Mouse (Mus musculus) left cerebral cortex, postnatal 14 days (tissue): ENCODE results near the gene Mycn. TPM values are rescaled to one million over a fixed set of nuclear protein-coding genes. Genes with fewer than 3 reads are reported as not detected.

ENCODE experiments used
- DNase-seq, 2 experiments: peaks; one replicate each; pipeline ENCODE4 v3.0.0; 2021 to 2022; ENCODE audit warnings: low spot score in 2 of 2, mixed read lengths in 1 of 2
- intact Hi-C: fragments of 180-260 bp; cut with DNase I; formaldehyde crosslinking; loops from one replicate; pipeline ENCODE4 v1.15.1; 2025
- long read RNA-seq, 2 experiments: library from polyadenylated mRNA; stranded (forward); transcript quantifications; one replicate each; pipeline ENCODE4 v2.0.0; 2021
- total RNA-seq, 2 experiments: library from RNA; stranded (reverse); gene quantifications; 2 replicates each; pipeline ENCODE4 v1.2.3; 2021

Gene Mycn
- total RNA-seq: 10 to 100 TPM; 21.1 to 25.3 TPM
- long read RNA-seq, experiment 1, transcript Mycn-201 (3 exons, 2,674 nt): major isoform, 25 of 32 reads
- long read RNA-seq, experiment 1, partial matches to known transcripts: 1 of 32 reads
- long read RNA-seq, experiment 1, other reads (novel, unspliced or antisense): 4 of 32 reads
- long read RNA-seq, experiment 2, transcript Mycn-201 (3 exons, 2,674 nt): major isoform, 36 of 39 reads
- long read RNA-seq, experiment 2, partial matches to known transcripts: 0 of 39 reads
- long read RNA-seq, experiment 2, other reads (novel, unspliced or antisense): 0 of 39 reads

GRCm38 (mm10) chr12:12941661-12942363, at the start of gene Mycn:
TSS of gene Mycn (minus strand) at chr12:12941914.
- intact Hi-C loops: loop anchor here (2.0 to 5.0 kb wide), 4 partner anchors 200 to 619 kb away; no protein-coding TSS in a partner anchor
- DNase-seq: peak; percentile 71 to 81

GRCm38 (mm10) chr12:12987376-12987775, 45.7 kb upstream of the Mycn start:
- DNase-seq: no peak
- intact Hi-C loops: no loop called here

- intact Hi-C loops: no loop called here
- DNase-seq: no peak
Observed at GRCm38 (mm10) chr12:12986612-12987206, 45.0 kb upstream of the Mycn start.

DNA sequence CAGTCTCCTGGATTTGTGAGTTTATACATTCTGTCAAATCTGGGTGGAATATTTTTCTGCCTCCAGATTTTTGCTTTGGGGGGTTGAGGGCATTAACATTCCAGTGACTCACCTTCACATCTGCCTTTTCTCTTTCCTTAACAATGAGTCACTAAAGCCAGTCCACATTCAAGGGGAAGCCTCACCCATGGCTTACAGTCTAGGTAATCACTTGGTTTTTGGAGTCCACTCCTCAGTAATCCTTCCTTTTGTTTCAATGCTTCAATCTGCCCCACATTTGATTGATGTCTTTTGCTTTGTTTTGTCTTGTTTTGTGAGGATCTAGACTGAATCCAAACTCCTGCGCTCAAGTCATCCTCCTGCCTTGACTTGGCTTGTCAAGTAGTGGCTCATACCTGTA, 41.3 kb upstream of the Mycn start:
- intact Hi-C loops: no loop called here
- DNase-seq: no peak

DNA sequence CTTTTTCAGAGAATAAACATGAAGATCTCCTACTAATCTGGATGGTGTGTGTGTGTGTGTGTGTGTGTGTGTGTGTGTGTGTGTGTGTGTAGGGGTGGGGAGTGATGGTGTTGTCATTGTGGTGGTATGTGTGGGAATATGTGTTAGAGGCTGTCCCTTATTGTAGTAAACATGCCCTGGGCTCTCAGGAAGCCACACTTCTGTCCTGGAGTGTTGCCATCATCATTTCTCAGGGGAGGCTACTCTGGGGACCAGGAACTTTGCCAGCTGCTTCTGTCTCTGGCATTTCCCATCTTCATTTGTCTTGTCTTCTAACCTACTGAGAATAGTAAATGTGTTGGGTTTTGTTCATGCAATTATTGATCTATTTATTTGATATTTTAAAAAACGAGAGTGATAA, 33.7 kb upstream of the Mycn start:
- no peak for DNase-seq
- intact Hi-C loops: no loop called here

DNA sequence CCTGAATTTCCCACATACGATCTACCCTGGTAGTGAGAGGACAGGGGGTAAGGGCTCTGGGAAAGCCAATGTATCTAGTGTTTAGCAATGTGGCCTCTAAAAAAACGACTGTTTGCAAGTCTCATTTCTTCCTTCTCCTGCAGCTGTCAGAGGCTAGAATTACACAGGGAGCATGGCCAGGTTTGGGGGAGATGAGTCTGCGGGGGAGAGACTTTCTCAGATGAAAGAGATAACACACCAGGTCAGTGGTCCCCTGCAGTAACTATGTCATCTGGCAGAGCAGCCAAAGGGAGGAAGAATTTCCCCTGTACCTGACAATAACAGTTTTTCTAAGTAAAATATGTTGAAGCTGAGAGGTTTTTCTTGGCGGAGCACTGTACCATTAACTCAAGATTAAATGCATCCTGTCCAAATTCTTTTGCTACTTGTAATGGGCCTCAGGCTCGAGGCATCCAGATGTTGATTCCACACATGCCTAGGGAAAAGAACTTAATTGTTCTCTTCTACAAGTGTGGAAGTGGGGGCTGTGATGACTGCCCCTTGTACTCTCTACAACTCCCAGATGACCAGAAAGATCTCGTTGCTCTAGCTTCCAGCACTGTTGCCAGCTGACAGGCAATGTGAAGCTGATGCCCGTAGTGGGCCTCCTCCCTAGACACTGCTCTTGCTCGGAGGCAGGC, 31.2 kb upstream of the Mycn start:
- intact Hi-C loops: no loop called here
- DNase-seq: no peak

- peak in 1 of 2 experiments; percentile 26 for DNase-seq
- intact Hi-C loops: no loop called here
Observed at GRCm38 (mm10) chr12:12967946-12968345, 26.2 kb upstream of the Mycn start.

DNA sequence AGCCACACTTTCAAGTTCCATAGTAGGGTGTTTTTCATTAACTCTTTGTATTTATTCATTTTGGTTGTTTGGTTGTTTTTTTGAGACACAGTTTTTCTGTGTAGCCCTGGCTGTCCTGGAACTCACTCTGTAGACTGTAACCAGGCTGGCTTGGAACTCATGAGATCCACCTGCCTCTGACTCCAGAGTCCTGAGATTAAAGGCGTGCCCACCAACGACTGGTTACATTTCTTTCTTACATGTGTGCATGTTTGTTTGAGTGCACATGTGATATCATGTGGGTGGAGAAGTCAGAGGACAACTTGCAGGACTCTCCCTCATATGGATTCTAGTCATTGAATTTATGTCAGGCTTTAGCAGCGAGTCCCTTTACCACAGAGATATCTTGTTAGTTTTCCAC, 23.1 kb upstream of the Mycn start:
- intact Hi-C loops: no loop called here
- no peak for DNase-seq

DNA sequence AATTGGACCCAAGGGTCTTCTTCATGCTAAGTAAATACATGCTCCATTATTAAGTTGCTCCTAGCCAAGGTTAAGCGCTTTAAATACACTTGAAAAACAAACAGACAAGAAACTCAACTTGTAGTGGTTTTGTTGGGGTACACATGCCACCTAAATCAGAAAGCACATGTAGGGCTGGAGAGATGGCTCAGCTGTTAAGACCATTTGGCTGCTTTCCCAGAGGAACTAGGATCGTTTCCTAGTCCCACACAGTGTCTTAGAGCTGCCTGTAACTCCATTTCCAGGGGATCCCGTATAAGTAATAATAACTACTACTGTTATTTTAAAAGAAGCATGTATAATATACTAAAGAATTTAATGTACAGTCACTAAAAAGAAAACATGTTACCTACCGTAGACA, 5.9 kb upstream of the Mycn start:
- intact Hi-C loops: no loop called here
- DNase-seq: no peak

DNA sequence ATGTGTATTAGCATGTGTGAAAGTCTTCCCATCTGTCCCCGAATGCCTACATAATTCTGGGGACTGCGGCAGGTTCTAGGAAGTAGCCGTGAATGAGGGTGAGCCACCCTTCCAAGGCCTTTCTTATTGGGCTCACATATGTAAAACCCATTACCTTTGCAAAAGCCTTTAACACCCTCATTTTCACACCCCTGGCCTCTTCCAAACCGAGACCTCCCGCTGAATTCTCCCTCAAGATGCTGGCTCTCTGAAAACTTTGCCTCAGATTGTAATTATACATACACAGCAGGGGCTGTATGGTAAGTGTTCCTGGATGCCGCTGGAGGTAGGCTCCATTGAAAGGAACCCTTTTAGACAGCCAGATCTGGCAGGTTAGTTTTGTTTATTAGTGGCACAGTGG, 1.6 kb upstream of the Mycn start:
- no peak for DNase-seq
- intact Hi-C loops: loop anchor here (2.0 to 5.0 kb wide), 3 partner anchors 199 to 620 kb away; no protein-coding TSS in a partner anchor

- intact Hi-C loops: loop anchor here (2.0 to 5.0 kb wide), 3 partner anchors 200 to 620 kb away; no protein-coding TSS in a partner anchor
- peak; percentile 89 to 91 for DNase-seq
Observed at GRCm38 (mm10) chr12:12942364-12943050, 793 bp upstream of the Mycn start.

- DNase-seq: peak in 1 of 2 experiments; percentile 10
Observed at GRCm38 (mm10) chr12:12941129-12941504, 597 bp downstream of the Mycn start.

DNA sequence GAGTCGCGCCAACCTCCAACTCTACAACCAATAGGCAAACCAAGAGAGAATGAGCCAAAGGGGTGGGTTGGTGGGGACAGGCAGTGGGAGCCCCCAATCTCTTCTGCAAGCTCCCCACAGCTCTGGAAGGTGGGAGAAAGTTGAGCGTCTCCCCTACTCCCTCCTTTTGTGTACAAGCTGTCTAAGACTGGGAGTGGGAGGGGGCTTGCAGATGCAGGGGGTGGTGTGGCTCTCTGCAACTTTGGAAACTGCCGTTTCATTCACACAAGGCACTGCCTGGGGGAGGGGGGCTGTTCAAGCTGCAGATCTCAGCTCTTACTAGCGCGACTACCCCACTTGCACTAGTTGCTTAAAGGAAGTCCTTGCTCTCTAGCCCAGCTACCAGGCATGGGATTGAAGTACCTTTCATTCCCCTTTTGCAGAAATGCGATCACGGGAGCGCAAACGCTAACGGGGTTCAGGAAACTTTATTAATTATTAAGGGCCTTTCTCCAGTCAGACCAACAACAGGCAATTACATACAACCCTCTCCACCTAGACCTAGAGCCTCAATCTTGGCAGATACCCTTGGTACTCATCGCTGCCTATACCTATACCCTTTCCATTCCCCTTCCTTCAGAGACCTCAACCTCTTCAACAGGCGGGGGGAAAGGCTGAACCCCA, 1.1 kb downstream of the Mycn start:
- intact Hi-C loops: loop anchor here (2.0 to 5.0 kb wide), 2 partner anchors 202 to 274 kb away; no protein-coding TSS in a partner anchor
- peak; percentile 59 to 64 for DNase-seq

More at GRCm38 (mm10) chr12:12941129-12941504, 597 bp downstream of the Mycn start:
- intact Hi-C loops: loop anchor here (2.0 to 5.0 kb wide), 2 partner anchors 201 to 274 kb away; no protein-coding TSS in a partner anchor

DNA sequence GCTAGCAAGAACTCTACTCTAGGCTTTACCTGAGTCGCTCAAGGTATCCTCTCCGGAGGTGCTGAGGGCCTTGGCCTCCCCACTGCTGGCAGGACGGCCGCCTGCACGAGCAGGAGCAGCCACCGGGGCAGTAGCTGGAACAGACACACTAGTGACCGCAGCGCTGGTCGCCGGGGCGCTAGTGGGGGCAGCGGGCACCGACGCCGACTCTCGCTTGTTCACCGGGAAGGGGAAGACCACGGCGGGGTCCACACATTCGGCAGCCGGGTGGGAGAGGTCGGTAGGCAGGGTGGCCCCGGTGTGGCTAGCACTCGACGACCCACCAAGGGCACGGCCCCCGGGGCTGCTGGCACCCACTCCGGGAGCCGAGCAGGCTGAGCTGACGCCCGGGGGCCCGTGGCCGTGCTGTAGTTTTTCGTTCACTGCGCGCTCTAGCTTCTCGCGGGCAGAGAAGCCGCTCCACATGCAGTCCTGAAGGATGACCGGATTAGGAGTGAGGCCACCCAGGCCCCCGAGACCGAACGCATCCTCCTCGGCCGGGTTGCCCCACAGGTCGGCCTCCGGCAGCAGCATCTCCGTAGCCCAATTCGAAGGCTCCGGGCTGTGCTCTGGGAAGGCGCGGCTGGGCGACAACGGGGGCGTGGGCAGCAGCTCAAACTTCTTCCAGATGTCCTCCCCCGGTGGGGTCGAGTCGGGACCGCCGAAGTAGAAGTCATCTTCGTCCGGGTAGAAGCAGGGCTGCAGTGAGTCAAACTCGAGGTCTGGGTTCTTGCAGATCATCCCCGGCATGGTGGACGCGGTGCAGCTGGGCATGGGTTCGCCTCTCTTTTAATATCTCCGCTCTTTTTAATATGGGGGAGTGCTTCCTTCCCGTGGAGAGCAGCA, 1.9 kb downstream of the Mycn start:
- peak; percentile 15 to 27 for DNase-seq
- intact Hi-C loops: loop anchor here (2.0 to 10.0 kb wide), 3 partner anchors 202 to 275 kb away; no protein-coding TSS in a partner anchor

DNA sequence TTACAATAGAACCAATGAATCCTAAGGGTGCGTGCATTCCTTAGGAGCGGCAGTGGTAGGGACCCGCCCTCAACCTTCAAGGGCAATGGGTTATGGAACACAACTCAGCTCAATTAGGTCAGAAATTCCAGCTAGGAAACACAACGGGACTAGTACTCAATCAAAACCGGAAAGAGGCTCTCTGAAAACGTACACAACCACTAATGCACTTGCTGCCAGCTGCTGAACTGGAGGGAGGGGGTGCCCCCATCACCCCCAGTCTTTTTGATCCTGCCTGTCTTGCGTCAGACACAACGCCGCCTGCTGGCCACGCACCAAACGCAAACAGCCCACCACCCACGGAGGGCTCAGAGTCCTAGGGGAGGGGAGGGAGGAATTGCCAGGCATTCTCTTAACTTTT, 2.9 kb downstream of the Mycn start:
- intact Hi-C loops: loop anchor here (10.0 kb wide), 1 partner anchor 234 kb away; no protein-coding TSS in a partner anchor
- peak; percentile 73 to 79 for DNase-seq

GRCm38 (mm10) chr12:12938361-12938760, 3.4 kb downstream of the Mycn start:
- peak; percentile 68 for DNase-seq
- intact Hi-C loops: loop anchor here (10.0 kb wide), 1 partner anchor 234 kb away; no protein-coding TSS in a partner anchor

DNA sequence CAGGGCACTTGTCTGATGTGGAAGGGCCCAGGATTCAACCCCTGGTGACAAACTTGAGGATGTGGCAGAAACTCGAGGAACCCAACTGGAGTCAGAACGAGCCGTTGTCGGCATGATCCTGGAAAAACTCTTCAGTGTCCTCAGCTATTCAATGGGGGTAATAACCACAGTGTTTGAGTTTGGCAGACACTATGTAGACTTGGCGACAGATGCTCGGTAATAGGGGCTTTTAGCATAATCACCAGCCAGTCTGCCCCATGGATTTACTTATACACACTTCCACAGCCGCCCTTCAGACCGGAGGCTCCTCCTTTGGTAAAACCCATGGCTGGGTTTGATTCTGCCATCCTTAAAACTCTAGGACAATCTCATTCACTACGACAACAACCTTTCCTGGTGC, 4.0 kb downstream of the Mycn start:
- intact Hi-C loops: loop anchor here (10.0 kb wide), 1 partner anchor 233 kb away; no protein-coding TSS in a partner anchor

More for the DNA sequence above, 4.0 kb downstream of the Mycn start:
- peak; percentile 5 to 10 for DNase-seq
